Mouse (Mus musculus) embryonic fibroblast, embryonic 13.5 days (primary cell): ENCODE results near the gene Comtd1. TPM values are rescaled to one million over a fixed set of nuclear protein-coding genes. Genes with fewer than 3 reads are reported as not detected.
A peak's percentile ranks its signal among the peaks of the same experiment; 100 is the strongest.

Source experiments
- H3K27ac ChIP-seq: 2 replicates; pipeline ENCODE4 v1.5.1; 2012; ENCODE audit warnings: low read length, control low read depth, inconsistent platforms; ENCODE audit not compliant: insufficient read depth
- H3K4me1 ChIP-seq: 2 replicates; pipeline ENCODE4 v1.6.1; 2011; ENCODE audit warnings: low read length; ENCODE audit not compliant: control insufficient read depth, insufficient read depth
- H3K4me3 ChIP-seq: 2 replicates; pipeline ENCODE4 v1.5.1; 2011; ENCODE audit warnings: mild to moderate bottlenecking, control low read depth, low read length; ENCODE audit not compliant: insufficient read depth
- CTCF ChIP-seq: IDR thresholded peaks from 2 replicates; pipeline ENCODE4 v1.5.1; 2011; ENCODE audit warnings: mild to moderate bottlenecking, control low read depth, low read length, moderate library complexity, borderline replicate concordance; ENCODE audit not compliant: insufficient read depth
- POLR2A ChIP-seq: IDR thresholded peaks from 2 replicates; pipeline ENCODE4 v1.6.1; 2011; ENCODE audit warnings: low read depth, mild to moderate bottlenecking, control low read depth, low read length, moderate library complexity
- polyA plus RNA-seq: library from polyadenylated mRNA; stranded (reverse); fragments of >200 nt; gene quantifications from 2 replicates; pipeline ENCODE4 v1.2.4, GENCODE M21; 2011; ENCODE audit warnings: low read depth; ENCODE audit not compliant: missing spikeins, insufficient read length

Gene Comtd1
- 7.3 and 9.8 TPM in 2 replicates for polyA plus RNA-seq

- peak within 1 kb of the TSS; percentile 51 for H3K4me3 ChIP-seq
- TF ChIP-seq POLR2A (peak; percentile 86), CTCF (peak; percentile 100)
- H3K27ac ChIP-seq, result peak within 1 kb of the TSS; percentile 31
- H3K4me1 ChIP-seq, result no peaks in the 10 kb centered on the region
Measured at GRCm38 (mm10) chr14:21848166-21849154, at the start of gene Comtd1. TSS of gene Comtd1 (minus strand) at chr14:21848977.

- no peaks in the 10 kb centered on the region for H3K4me1 ChIP-seq
- no peak overlapping the region for H3K4me3 ChIP-seq
- TF ChIP-seq POLR2A (no peak), CTCF (no peak)
- H3K27ac ChIP-seq, result no peak overlapping the region
Measured at GRCm38 (mm10) chr14:21892341-21892659, 43.5 kb upstream of the Comtd1 start.

GRCm38 (mm10) chr14:21891581-21892340 lies 43.0 kb upstream of the Comtd1 start:
- Histone ChIP-seq H3K4me1 (no peaks in the 10 kb centered on the region), H3K4me3 (no peak overlapping the region), H3K27ac (no peak overlapping the region)
- TF ChIP-seq POLR2A (no peak), CTCF (no peak)

- no peaks in the 10 kb centered on the region for H3K4me1 ChIP-seq
- no peak overlapping the region for H3K27ac ChIP-seq
- no peak overlapping the region for H3K4me3 ChIP-seq
- TF ChIP-seq POLR2A (no peak), CTCF (no peak)
Measured at GRCm38 (mm10) chr14:21890430-21890829, 41.7 kb upstream of the Comtd1 start.

- Histone ChIP-seq H3K4me3 (no peak overlapping the region), H3K27ac (no peak overlapping the region), H3K4me1 (0 out of 2 replicates have a peak, but pooled peaks cover 2% of the 10 kb centered on the region)
- TF ChIP-seq CTCF (no peak), POLR2A (no peak)
Measured at GRCm38 (mm10) chr14:21866816-21867215, 18.0 kb upstream of the Comtd1 start.

GRCm38 (mm10) chr14:21866291-21866690 lies 17.5 kb upstream of the Comtd1 start:
- TF ChIP-seq CTCF (no peak), POLR2A (no peak)
- Histone ChIP-seq H3K4me3 (no peak overlapping the region), H3K27ac (no peak overlapping the region), H3K4me1 (0 out of 2 replicates have a peak, but pooled peaks cover 2% of the 10 kb centered on the region)

GRCm38 (mm10) chr14:21856886-21857285 lies 8.1 kb upstream of the Comtd1 start:
- H3K4me1 ChIP-seq, result no peaks in the 10 kb centered on the region
- no peak overlapping the region for H3K4me3 ChIP-seq
- no peak overlapping the region for H3K27ac ChIP-seq
- TF ChIP-seq POLR2A (no peak), CTCF (no peak)

GRCm38 (mm10) chr14:21855961-21856360 lies 7.2 kb upstream of the Comtd1 start:
- no peak overlapping the region for H3K27ac ChIP-seq
- H3K4me1 ChIP-seq, result no peaks in the 10 kb centered on the region
- H3K4me3 ChIP-seq, result no peak overlapping the region
- no peak for TF ChIP-seq POLR2A
- TF ChIP-seq CTCF, result no peak

GRCm38 (mm10) chr14:21854271-21854670 lies 5.5 kb upstream of the Comtd1 start:
- no peak overlapping the region for H3K4me3 ChIP-seq
- no peaks in the 10 kb centered on the region for H3K4me1 ChIP-seq
- TF ChIP-seq CTCF, result no peak
- TF ChIP-seq POLR2A, result no peak
- no peak overlapping the region for H3K27ac ChIP-seq

- Histone ChIP-seq H3K4me3 (no peak overlapping the region), H3K4me1 (no peaks in the 10 kb centered on the region), H3K27ac (no peak overlapping the region)
- TF ChIP-seq CTCF (peak; percentile 53; the same call in 1 of the 2 replicates), POLR2A (no peak)
Measured at GRCm38 (mm10) chr14:21853456-21854109, 4.8 kb upstream of the Comtd1 start.
